Mouse (Mus musculus) adrenal gland, adult 10 weeks (tissue): ENCODE measurements around the gene Gm19426. TPM values are rescaled to one million over a fixed set of nuclear protein-coding genes. Genes with fewer than 3 reads are reported as not detected.

Experiments
- polyA plus RNA-seq: library from polyadenylated mRNA; stranded (reverse); fragments of 350-450 nt; fragmentation: Illumina TruSeq; extraction: RNeasy Lipid Tissue Mini Kit (QIAGEN cat#74804); gene quantifications from one replicate; pipeline ENCODE4 v1.2.3, GENCODE M21; 2014; ENCODE audit warnings: low read depth, low replicate concordance

Gene Gm19426
- polyA plus RNA-seq: not detected

DNA sequence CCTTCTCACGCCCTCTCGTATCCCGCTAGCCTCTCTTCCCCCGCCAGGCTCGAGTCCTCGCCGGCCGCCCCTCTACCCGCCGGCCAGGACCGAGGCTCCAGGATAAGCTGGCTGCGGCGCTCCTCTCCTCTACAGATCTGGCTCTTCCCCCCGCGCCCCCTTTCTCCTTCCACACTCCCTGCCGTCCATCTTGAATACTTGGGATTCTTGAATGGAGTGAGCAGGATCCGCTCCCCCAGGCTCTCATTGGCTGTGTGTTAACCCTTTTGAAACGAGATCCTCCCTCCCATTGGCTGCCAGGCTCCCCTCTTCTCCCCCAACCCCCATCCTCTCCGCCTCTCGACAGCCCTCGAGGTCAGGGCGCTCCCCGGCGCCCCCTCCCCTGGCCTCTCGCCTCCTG, at the start of gene Gm19426:
Gene Gm19426, minus strand, starts transcription at position 95 of the 400 bp plus-strand sequence.

DNA sequence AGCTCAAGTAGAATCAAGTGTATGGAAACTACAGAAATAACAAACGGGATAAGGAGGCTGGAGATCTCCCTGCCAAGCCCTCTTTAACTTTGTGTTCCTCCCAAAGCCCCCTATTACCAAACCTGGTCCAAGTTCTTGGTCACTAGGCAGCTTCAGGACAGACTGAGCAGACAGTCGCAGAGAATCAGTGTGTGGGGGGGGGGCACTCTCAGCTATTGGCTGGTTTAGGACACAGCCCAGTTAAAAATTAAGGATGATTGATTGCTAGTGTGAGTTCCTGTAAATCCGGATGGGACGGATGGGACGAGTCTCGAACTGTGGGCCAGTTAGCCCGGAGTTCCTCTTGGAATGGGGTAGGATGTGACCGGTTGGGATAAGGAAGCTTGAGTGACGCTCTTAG, 31.8 kb upstream of the Gm19426 start, which contains the start of gene Serping1:
Gene Serping1, minus strand, starts transcription at position 204 of the 400 bp plus-strand sequence.

DNA sequence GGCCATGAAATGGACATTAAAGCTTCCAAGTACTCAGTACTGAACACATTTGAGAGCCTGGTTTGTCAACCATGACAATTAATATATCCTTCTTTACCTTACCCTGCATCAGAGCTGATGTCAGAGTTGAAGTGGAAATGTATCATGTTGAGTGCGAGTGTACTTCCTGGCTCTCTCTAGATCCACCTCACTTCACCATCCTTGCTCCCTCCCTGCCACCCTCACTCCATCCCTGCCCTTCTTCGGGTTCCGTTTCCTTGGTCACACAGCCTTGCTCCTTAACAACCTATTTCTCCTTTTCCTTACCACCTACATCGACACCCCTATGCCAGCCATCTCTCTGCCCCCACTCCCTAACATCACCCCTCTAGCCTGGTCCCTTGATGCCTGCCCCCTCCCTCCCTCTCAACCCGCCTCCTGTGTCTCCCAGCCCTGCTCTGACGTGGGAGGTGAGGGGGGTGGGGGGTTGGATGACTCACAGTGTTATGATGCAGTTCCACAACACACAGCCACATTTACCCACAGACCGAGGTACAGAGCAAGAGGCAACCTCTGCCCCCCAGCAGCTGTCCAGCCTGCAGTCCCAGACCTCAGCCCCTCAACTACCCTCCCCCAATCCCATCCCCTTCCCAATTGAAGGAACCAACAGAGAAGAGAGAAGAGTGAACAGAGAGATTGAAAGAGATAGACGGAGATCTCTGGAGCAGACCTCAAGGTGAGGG, 9.7 kb downstream of the Gm19426 start, which contains the start of gene Ypel4:
Gene Ypel4, plus strand, starts transcription at position 480 of the 722 bp plus-strand sequence.

DNA sequence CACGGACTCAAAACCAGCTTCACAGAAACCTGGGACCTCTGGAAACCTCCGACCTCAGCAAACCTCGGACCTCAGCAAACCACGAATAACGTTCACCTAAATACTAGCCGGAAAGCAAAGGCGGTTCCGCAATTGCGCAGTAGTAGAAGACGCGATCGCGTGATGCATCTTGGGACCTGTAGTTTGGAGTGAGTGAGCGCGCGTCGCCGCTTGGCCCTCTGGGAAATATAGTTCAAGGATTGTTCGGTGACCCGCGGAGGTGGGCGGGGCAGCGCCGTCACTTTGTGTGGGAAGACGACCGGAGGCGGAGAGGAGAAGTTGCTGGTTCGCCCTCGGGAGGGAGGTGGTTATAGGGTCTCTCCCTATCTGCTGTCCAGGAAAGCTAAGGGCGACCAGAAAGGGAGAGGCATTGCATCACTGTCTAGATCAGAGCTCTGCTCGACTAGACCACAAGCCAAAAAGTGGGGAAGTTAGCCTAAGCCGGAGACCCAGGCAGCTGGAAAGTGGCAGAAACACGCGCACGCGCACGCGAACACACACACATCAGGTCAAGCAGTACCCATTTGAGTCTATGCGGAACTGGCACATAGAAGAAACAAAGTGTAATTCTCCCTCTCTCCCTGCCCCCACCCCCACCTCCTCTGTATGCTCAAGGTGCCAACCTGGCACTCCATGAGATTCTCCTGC, 16.1 kb downstream of the Gm19426 start, which contains the start of gene Clp1:
Gene Clp1, minus strand, starts transcription at position 179 of the 687 bp plus-strand sequence.

DNA sequence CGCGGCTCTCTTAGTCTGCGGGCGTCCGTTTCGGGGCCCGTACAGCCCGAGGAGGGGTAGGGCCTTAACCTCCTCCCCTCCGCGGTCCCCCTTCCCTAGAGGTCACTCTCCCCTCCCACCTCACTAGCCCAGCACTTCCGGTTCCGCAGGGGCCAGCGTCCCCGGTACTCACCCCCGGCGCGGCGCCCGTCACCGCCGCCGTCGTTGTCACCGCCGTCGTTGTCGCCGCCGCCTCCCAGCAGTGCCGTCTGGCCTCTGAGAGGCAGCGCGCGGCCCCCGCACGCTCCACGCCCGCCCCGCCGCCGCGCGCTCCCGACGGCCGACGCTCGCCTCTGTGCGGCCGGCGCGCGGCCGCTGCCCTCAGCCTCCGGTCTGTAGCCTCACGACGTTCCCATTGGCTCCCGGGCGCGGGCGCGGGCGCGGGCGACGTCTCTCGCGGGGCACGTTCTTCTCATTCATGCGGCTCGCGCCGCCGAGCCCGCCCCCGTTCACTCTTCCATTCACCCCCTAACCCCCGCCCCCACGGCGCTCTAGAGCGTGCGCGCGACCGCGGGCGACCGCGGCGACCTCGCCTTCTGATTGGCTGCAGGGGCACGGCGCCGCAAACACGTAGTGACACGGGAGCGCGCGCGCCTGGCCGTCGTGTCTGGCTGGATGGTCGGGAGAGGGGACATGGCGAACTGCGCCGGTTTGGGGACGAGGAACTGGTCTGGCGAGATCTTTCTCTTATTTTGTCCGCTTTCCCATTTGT, 28.5 kb downstream of the Gm19426 start, which contains the start of gene Zdhhc5:
Gene Zdhhc5, minus strand, starts transcription at position 370 of the 751 bp plus-strand sequence.

Other genes starting within 250 kb of the Gm19426 start
- gene Ctnnd1, start 92.9 kb downstream of the Gm19426 start, polyA plus RNA-seq: 246 TPM
- gene Btbd18, start 84.6 kb downstream of the Gm19426 start, polyA plus RNA-seq: not detected
- 14.6 TPM for gene Selenoh, start 72.9 kb downstream of the Gm19426 start, polyA plus RNA-seq
- gene Gm28635, start 65.6 kb downstream of the Gm19426 start, polyA plus RNA-seq: not detected
- 72.2 TPM for gene Med19, start 65.3 kb downstream of the Gm19426 start, polyA plus RNA-seq
- 247 TPM for gene Tmx2, start 64.5 kb downstream of the Gm19426 start, polyA plus RNA-seq
- gene Zdhhc5, start 28.5 kb downstream of the Gm19426 start, polyA plus RNA-seq: 62.2 TPM
- 20.5 TPM for gene Clp1, start 16.3 kb downstream of the Gm19426 start, polyA plus RNA-seq
- gene Ypel4, start 9.6 kb downstream of the Gm19426 start, polyA plus RNA-seq: 2.9 TPM
- gene Serping1, start 31.8 kb upstream of the Gm19426 start, polyA plus RNA-seq: 25.4 TPM
- 24.4 TPM for gene Ube2l6, start 55.2 kb upstream of the Gm19426 start, polyA plus RNA-seq
- not detected for gene Smtnl1, start 79.0 kb upstream of the Gm19426 start, polyA plus RNA-seq
- 4.1 TPM for gene Timm10, start 83.3 kb upstream of the Gm19426 start, polyA plus RNA-seq
- gene Slc43a1, start 95.2 kb upstream of the Gm19426 start, polyA plus RNA-seq: 3.0 TPM
- not detected for gene Rtn4rl2, start 143.1 kb upstream of the Gm19426 start, polyA plus RNA-seq
- gene Slc43a3, start 192.9 kb upstream of the Gm19426 start, polyA plus RNA-seq: 88.1 TPM
- not detected for gene Prg2, start 236.8 kb upstream of the Gm19426 start, polyA plus RNA-seq
- not detected for gene Prg3, start 244.6 kb upstream of the Gm19426 start, polyA plus RNA-seq